Mouse (Mus musculus) limb, embryonic 13.5 days (tissue): ENCODE measurements at regions not wholly inside any gene's neighbourhood (a gene's known extent, or its start where the extent isn't known, plus 50 kb on each side); places are given as distances from the start of the nearest gene placed in this dataset.

Experiments
- ATAC-seq: fragments of 200-750 bp; cut with Nextera tagmentation; 2 replicates; pipeline ENCODE4 v1.8.0; 2017; ENCODE audit warnings: low read depth, moderate number of reproducible peaks, moderate TSS enrichment; ENCODE audit not compliant: low FRiP score
- H3K27ac ChIP-seq: fragments of 300-500 bp; sonication (generic); 2 replicates; pipeline ENCODE4 v1.5.1; 2015; ENCODE audit warnings: inconsistent platforms, mild to moderate bottlenecking, moderate library complexity
- H3K27me3 ChIP-seq: fragments of 300-500 bp; sonication (generic); 2 replicates; pipeline ENCODE4 v1.6.1; 2015; ENCODE audit warnings: mild to moderate bottlenecking, inconsistent platforms
- H3K36me3 ChIP-seq: fragments of 300-500 bp; sonication (generic); 2 replicates; pipeline ENCODE4 v1.6.1; 2015; ENCODE audit warnings: inconsistent platforms, mild to moderate bottlenecking, moderate library complexity
- H3K4me1 ChIP-seq: fragments of 300-500 bp; sonication (generic); 2 replicates; pipeline ENCODE4 v1.6.1; 2015; ENCODE audit warnings: inconsistent platforms
- H3K4me2 ChIP-seq: fragments of 300-500 bp; sonication (generic); replicated peaks from 2 replicates; pipeline ENCODE4 v1.6.1; 2015; ENCODE audit warnings: inconsistent platforms, mild to moderate bottlenecking, moderate library complexity
- H3K4me3 ChIP-seq: fragments of 300-500 bp; sonication (generic); 2 replicates; pipeline ENCODE4 v1.5.1; 2015; ENCODE audit warnings: moderate library complexity, mild to moderate bottlenecking, inconsistent platforms
- H3K9ac ChIP-seq: fragments of 300-500 bp; sonication (generic); 2 replicates; pipeline ENCODE4 v1.6.1; 2015; ENCODE audit warnings: mild to moderate bottlenecking, inconsistent platforms
- H3K9me3 ChIP-seq: fragments of 300-500 bp; sonication (generic); 2 replicates; pipeline ENCODE4 v1.6.1; 2016; ENCODE audit warnings: inconsistent platforms
- WGBS: fragments of 180-500 bp; shearing (Covaris S2); methylation state at CpG from one replicate; pipeline ENCODE4 v1.1.7; 2015; 5-methylcytosine and 5-hydroxymethylcytosine counted together

- H3K27ac ChIP-seq = no peak overlapping the region
- WGBS = 79% methylated on average over 5 of the region's 5 CpGs
- H3K9ac ChIP-seq = no peak overlapping the region
- no peaks in the 10 kb centered on the region for H3K36me3 ChIP-seq
- H3K4me2 ChIP-seq = no peak overlapping the region
- peaks cover 25% of the 10 kb centered on the region for H3K4me1 ChIP-seq
- H3K9me3 ChIP-seq = no peaks in the 10 kb centered on the region
- ATAC-seq = no peak
- no peak overlapping the region for H3K4me3 ChIP-seq
- H3K27me3 ChIP-seq = peaks cover 47% of the 10 kb centered on the region
Measured at GRCm38 (mm10) chr9:46816126-46816525, 182.4 kb upstream of the Gm4791 start.

GRCm38 (mm10) chr9:46814478-46815241, 183.9 kb upstream of the Gm4791 start:
- H3K9ac ChIP-seq = 0 out of 2 replicates have a peak overlapping the region, but pooled peaks have one; percentile 13

DNA sequence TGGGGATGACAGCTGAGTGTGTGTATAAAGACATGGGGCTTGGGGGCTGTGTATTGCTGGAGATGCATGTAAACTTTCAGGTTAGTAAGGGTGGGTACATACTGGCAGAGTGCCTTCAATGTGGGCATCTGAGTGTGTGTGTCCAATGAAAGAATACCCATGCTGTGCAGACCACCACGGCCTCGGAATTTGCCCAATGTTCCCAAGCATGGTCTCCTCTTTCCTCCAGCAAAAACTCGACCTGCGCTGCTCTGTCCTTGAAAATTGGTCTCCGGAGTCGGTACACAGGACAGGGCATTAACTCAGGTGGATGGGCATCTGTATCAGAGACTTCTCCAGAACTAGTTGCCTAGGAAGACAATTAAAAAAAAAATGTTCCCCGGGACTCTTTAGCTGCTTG, 188.3 kb upstream of the Gm4791 start:
- no peak for ATAC-seq
- 88% methylated on average over 7 of the region's 7 CpGs for WGBS
- H3K9me3 ChIP-seq = no peaks in the 10 kb centered on the region

More at GRCm38 (mm10) chr9:46814478-46815241, 183.9 kb upstream of the Gm4791 start:
- Histone ChIP-seq H3K27ac (peak overlapping the region; percentile 44; the same call in 1 of the 2 replicates), H3K27me3 (peaks cover 56% of the 10 kb centered on the region), H3K4me1 (peaks cover 18% of the 10 kb centered on the region), H3K36me3 (no peaks in the 10 kb centered on the region), H3K9me3 (no peaks in the 10 kb centered on the region), H3K4me2 (peak overlapping the region; percentile 64), H3K4me3 (peak overlapping the region; percentile 33)
- 9% methylated on average over 22 of the region's 22 CpGs for WGBS
- peak; percentile 87 for ATAC-seq

GRCm38 (mm10) chr9:46795446-46795845, 203.1 kb upstream of the Gm4791 start:
- 59% methylated on average over 11 of the region's 11 CpGs for WGBS
- Histone ChIP-seq H3K4me3 (no peak overlapping the region), H3K4me2 (no peak overlapping the region), H3K36me3 (no peaks in the 10 kb centered on the region), H3K27ac (no peak overlapping the region), H3K4me1 (0 out of 2 replicates have a peak, but pooled peaks cover 5% of the 10 kb centered on the region), H3K9ac (no peak overlapping the region), H3K27me3 (no peaks in the 10 kb centered on the region), H3K9me3 (no peaks in the 10 kb centered on the region)
- no peak for ATAC-seq

More for the DNA sequence above, 188.3 kb upstream of the Gm4791 start:
- H3K4me3 ChIP-seq = no peak overlapping the region
- no peak overlapping the region for H3K27ac ChIP-seq
- no peaks in the 10 kb centered on the region for H3K36me3 ChIP-seq
- H3K4me1 ChIP-seq = peaks cover 12% of the 10 kb centered on the region
- H3K27me3 ChIP-seq = peaks cover 58% of the 10 kb centered on the region
- H3K4me2 ChIP-seq = no peak overlapping the region
- H3K9ac ChIP-seq = no peak overlapping the region

DNA sequence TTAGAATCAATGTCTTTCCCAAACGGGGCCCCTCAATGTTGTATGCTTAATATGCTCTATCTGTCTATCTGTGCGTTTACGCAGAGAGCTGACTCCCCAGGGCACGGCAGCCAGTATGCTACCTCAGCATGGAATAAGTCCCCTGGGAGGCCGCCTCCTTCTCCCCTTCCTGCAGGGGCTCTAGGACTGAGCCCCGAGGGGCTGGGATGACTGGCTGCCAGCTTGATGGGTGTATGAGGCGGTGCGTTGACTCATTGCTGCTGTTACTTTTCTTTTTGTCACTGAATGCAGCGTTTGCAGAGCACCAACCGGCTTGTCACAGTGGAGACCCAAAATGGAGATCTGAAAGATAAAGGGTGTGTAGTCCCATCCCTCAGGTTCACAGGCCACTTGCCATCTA, 209.5 kb upstream of the Gm4791 start:
- ATAC-seq = no peak
- Histone ChIP-seq H3K9me3 (no peaks in the 10 kb centered on the region), H3K4me1 (no peaks in the 10 kb centered on the region), H3K9ac (no peak overlapping the region), H3K27me3 (no peaks in the 10 kb centered on the region), H3K27ac (no peak overlapping the region), H3K4me3 (no peak overlapping the region), H3K36me3 (no peaks in the 10 kb centered on the region), H3K4me2 (no peak overlapping the region)
- 76% methylated on average over 10 of the region's 10 CpGs for WGBS

GRCm38 (mm10) chr9:46788456-46788855, 210.1 kb upstream of the Gm4791 start:
- no peak overlapping the region for H3K4me2 ChIP-seq

GRCm38 (mm10) chr9:46784355-46784975, 214.1 kb upstream of the Gm4791 start:
- ATAC-seq = no peak
- Histone ChIP-seq H3K27me3 (peaks cover 11% of the 10 kb centered on the region; the same call in 1 of the 2 replicates), H3K4me3 (no peak overlapping the region), H3K4me2 (no peak overlapping the region), H3K36me3 (no peaks in the 10 kb centered on the region), H3K9ac (no peak overlapping the region), H3K27ac (no peak overlapping the region), H3K9me3 (no peaks in the 10 kb centered on the region), H3K4me1 (no peaks in the 10 kb centered on the region)
- WGBS = 64% methylated on average over 17 of the region's 17 CpGs

More at GRCm38 (mm10) chr9:46788456-46788855, 210.1 kb upstream of the Gm4791 start:
- Histone ChIP-seq H3K9me3 (no peaks in the 10 kb centered on the region), H3K36me3 (no peaks in the 10 kb centered on the region), H3K27ac (no peak overlapping the region), H3K4me3 (no peak overlapping the region), H3K4me1 (no peaks in the 10 kb centered on the region), H3K9ac (no peak overlapping the region), H3K27me3 (no peaks in the 10 kb centered on the region)
- no peak for ATAC-seq
- 89% methylated on average over 5 of the region's 5 CpGs for WGBS

GRCm38 (mm10) chr9:46783597-46784354, 214.8 kb upstream of the Gm4791 start:
- ATAC-seq = no peak
- no peak overlapping the region for H3K4me3 ChIP-seq
- no peaks in the 10 kb centered on the region for H3K4me1 ChIP-seq
- no peak overlapping the region for H3K9ac ChIP-seq
- H3K4me2 ChIP-seq = no peak overlapping the region
- H3K27me3 ChIP-seq = peaks cover 11% of the 10 kb centered on the region; the same call in 1 of the 2 replicates
- no peak overlapping the region for H3K27ac ChIP-seq
- no peaks in the 10 kb centered on the region for H3K36me3 ChIP-seq
- 79% methylated on average over 12 of the region's 12 CpGs for WGBS
- no peaks in the 10 kb centered on the region for H3K9me3 ChIP-seq

- Histone ChIP-seq H3K9ac (no peak overlapping the region), H3K4me1 (no peaks in the 10 kb centered on the region), H3K9me3 (no peaks in the 10 kb centered on the region), H3K27me3 (peaks cover 15% of the 10 kb centered on the region; the same call in 1 of the 2 replicates), H3K36me3 (no peaks in the 10 kb centered on the region), H3K4me2 (no peak overlapping the region), H3K4me3 (no peak overlapping the region), H3K27ac (no peak overlapping the region)
- 65% methylated on average over 8 of the region's 8 CpGs for WGBS
- ATAC-seq = no peak
Measured at GRCm38 (mm10) chr9:46781681-46782080, 216.9 kb upstream of the Gm4791 start.

DNA sequence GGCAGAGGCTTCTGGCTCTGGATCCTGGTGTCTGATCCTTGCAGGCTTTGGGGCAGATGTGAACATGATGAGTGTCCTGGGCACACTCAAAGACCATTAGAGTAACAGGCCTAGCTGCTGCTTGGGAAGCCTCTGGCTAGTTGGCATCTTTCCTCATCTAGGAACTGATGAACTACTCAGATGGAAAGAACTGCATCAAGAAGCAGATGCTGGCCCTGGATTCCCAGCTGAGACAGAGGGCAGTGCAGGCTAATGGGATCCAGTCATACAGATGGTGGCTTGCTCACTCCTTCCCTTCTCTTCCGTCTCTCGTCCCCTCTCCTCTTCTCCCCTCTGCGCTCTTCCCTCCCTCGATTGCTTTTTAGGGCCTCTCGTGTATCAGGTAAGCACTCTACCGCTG, 219.8 kb upstream of the Gm4791 start:
- no peak overlapping the region for H3K27ac ChIP-seq
- H3K9me3 ChIP-seq = no peaks in the 10 kb centered on the region
- H3K4me3 ChIP-seq = no peak overlapping the region
- H3K27me3 ChIP-seq = peaks cover 20% of the 10 kb centered on the region; the same call in 1 of the 2 replicates
- 0 out of 2 replicates have a peak, but pooled peaks cover 4% of the 10 kb centered on the region for H3K4me1 ChIP-seq
- no peak overlapping the region for H3K4me2 ChIP-seq
- no peaks in the 10 kb centered on the region for H3K36me3 ChIP-seq
- no peak for ATAC-seq
- H3K9ac ChIP-seq = no peak overlapping the region
- 80% methylated on average over 6 of the region's 6 CpGs for WGBS

GRCm38 (mm10) chr9:46774821-46775220, 223.7 kb upstream of the Gm4791 start:
- H3K9me3 ChIP-seq = no peaks in the 10 kb centered on the region
- no peak overlapping the region for H3K4me2 ChIP-seq
- ATAC-seq = no peak
- no peak overlapping the region for H3K4me3 ChIP-seq
- 0 out of 2 replicates have a peak, but pooled peaks cover 4% of the 10 kb centered on the region for H3K4me1 ChIP-seq
- peaks cover 16% of the 10 kb centered on the region; the same call in 1 of the 2 replicates for H3K27me3 ChIP-seq
- H3K9ac ChIP-seq = 0 out of 2 replicates have a peak overlapping the region, but pooled peaks have one; percentile 25
- H3K27ac ChIP-seq = no peak overlapping the region
- 52% methylated on average over 2 of the region's 2 CpGs for WGBS
- H3K36me3 ChIP-seq = no peaks in the 10 kb centered on the region

DNA sequence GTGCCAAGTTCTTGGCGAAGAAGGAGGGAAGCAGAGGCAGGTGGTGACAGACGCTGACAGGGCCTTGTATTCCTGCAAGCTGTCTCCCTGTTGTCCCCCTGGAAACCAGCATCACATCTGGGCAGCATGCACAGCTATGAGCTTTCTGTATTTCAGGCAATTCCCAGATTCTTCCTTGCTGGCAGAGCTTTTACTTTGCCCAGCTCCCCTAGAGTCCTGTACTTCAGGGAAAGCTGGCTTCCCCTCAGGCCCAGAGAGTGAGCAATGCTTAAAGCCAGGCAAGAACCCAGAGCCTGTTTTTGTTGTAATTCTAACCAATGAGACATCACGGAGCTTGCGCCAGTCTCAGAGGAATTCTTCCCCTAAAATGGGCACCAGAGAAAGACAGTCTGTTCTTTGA, 238.3 kb upstream of the Gm4791 start:
- H3K9me3 ChIP-seq = no peaks in the 10 kb centered on the region

More for the DNA sequence above, 238.3 kb upstream of the Gm4791 start:
- H3K27me3 ChIP-seq = peaks cover 5% of the 10 kb centered on the region
- H3K9ac ChIP-seq = no peak overlapping the region
- ATAC-seq = no peak
- H3K36me3 ChIP-seq = no peaks in the 10 kb centered on the region
- H3K4me2 ChIP-seq = no peak overlapping the region
- 63% methylated on average over 4 of the region's 4 CpGs for WGBS
- no peaks in the 10 kb centered on the region for H3K4me1 ChIP-seq
- H3K4me3 ChIP-seq = no peak overlapping the region
- no peak overlapping the region for H3K27ac ChIP-seq
